Mouse (Mus musculus) NIH3T3 (cell line): ENCODE measurements around the gene Cib3.

Source experiments
- DNase-seq: peaks from one replicate; pipeline ENCODE4 v3.0.0-alpha.2; 2012; ENCODE audit warnings: low read depth

Gene Cib3

GRCm38 (mm10) chr8:72210222-72210621 is 2.4 kb downstream of the Cib3 start:
- DNase-seq = no peak

- DNase-seq = no peak
These were observed 4.1 kb downstream of the Cib3 start for GRCm38 (mm10) chr8:72208582-72208981.

GRCm38 (mm10) chr8:72197997-72198396 is 14.6 kb downstream of the Cib3 start:
- DNase-seq = no peak

GRCm38 (mm10) chr8:72192065-72192464 is 20.6 kb downstream of the Cib3 start:
- DNase-seq = no peak

- no peak for DNase-seq
These were observed 22.5 kb downstream of the Cib3 start for GRCm38 (mm10) chr8:72190215-72190539.

- DNase-seq = peak; percentile 81
These were observed 23.0 kb downstream of the Cib3 start, which contains the start of gene Hsh2d for GRCm38 (mm10) chr8:72189417-72190214. Gene Hsh2d (plus strand): TSS chr8:72189638.

GRCm38 (mm10) chr8:72187793-72188331 is 24.8 kb downstream of the Cib3 start:
- DNase-seq = peak; percentile 48

- DNase-seq = no peak
These were observed 29.0 kb downstream of the Cib3 start for GRCm38 (mm10) chr8:72183554-72184202.

GRCm38 (mm10) chr8:72177346-72177925 is 35.2 kb downstream of the Cib3 start:
- peak; percentile 86 for DNase-seq

- no peak for DNase-seq
These were observed 42.9 kb downstream of the Cib3 start for GRCm38 (mm10) chr8:72169681-72170249.

GRCm38 (mm10) chr8:72169098-72169668 is 43.5 kb downstream of the Cib3 start:
- DNase-seq = no peak

GRCm38 (mm10) chr8:72162821-72163220 is 49.8 kb downstream of the Cib3 start:
- no peak for DNase-seq

GRCm38 (mm10) chr8:72160707-72161697 is 51.6 kb downstream of the Cib3 start, which contains the start of gene Rab8a:
Gene Rab8a (plus strand): TSS chr8:72161200.
- DNase-seq = peak; percentile 99

GRCm38 (mm10) chr8:72160007-72160406 is 52.6 kb downstream of the Cib3 start:
- no peak for DNase-seq

GRCm38 (mm10) chr8:72158726-72159125 is 53.9 kb downstream of the Cib3 start:
- DNase-seq = peak; percentile 55

- DNase-seq = peak; percentile 79
These were observed 54.5 kb downstream of the Cib3 start for GRCm38 (mm10) chr8:72158096-72158495.
